Mouse (Mus musculus): ENCODE data around the gene Ank.
A peak's percentile ranks its signal among the peaks of the same experiment; 100 is the strongest.

GRCm38 (mm10) chr15:27583042-27583441 lies 116.6 kb downstream of the Ank start:
- TF ChIP-seq CTCF (IDR thresholded peaks at IDR 0.05; ENCODE audit: borderline replicate concordance, insufficient read depth, low read depth, low read length) = peak; percentile 61
- no peak for TF ChIP-seq POLR2A (IDR thresholded peaks at IDR 0.05; ENCODE audit: borderline replicate concordance, insufficient read depth, low read length)
